9 mouse cellular contexts compared by ENCODE assay signal in genomic region chr11:3294641-3295040, GRCm38 (mm10). TPM values are rescaled to one million over a fixed set of nuclear protein-coding genes. Genes with fewer than 3 reads are reported as not detected.
A peak's percentile ranks its signal among the peaks of the same experiment; 100 is the strongest.
DNase-seq lines count a peak whose midpoint lies in the region; ATAC-seq and TF ChIP-seq lines count a peak whose summit lies in the region.
"Had no signal": no experiment of that assay in that cellular context is flagged by ENCODE, and none has a peak within 500 bp of the region (broad histone marks: within the 10 kb centered on the region; RNA-seq: fewer than 3 reads in every experiment).

No protein-coding gene starts in this region.

- TF ChIP-seq EP300 in heart, adult 2 months (IDR thresholded peaks at IDR 0.05; ENCODE audit: insufficient read depth, low read depth, low read length), result no peak

- 0 out of 2 replicates have a peak overlapping the region, but pooled peaks have one; percentile 77 for H3K4me3 ChIP-seq in heart, embryonic 15.5 days
- no peak overlapping the region for H3K4me3 ChIP-seq in heart, adult 2 months
- 0 out of 2 replicates have a peak overlapping the region, but pooled peaks have one; percentile 9 for H3K4me3 ChIP-seq in embryonic facial prominence, embryonic 13.5 days
- peak overlapping the region; percentile 90; the same call in 1 of the 2 replicates for H3K4me3 ChIP-seq in hindbrain, embryonic 15.5 days
- peak overlapping the region; percentile 50 for H3K4me3 ChIP-seq in midbrain, embryonic 15.5 days

- no peaks in the 10 kb centered on the region for H3K27me3 ChIP-seq in heart, embryonic 15.5 days
- H3K27me3 ChIP-seq in heart, adult 2 months (ENCODE audit: control insufficient read depth, insufficient read depth, low read length), result no peaks in the 10 kb centered on the region
- H3K27me3 ChIP-seq in embryonic facial prominence, embryonic 13.5 days, result no peaks in the 10 kb centered on the region
- H3K27me3 ChIP-seq in hindbrain, embryonic 15.5 days, result no peaks in the 10 kb centered on the region
- H3K27me3 ChIP-seq in midbrain, embryonic 15.5 days (replicated peaks), result no peaks in the 10 kb centered on the region

- 95% methylated on average over 2 of the region's 2 CpGs for WGBS in heart, embryonic 15.5 days
- 97% methylated on average over 2 of the region's 2 CpGs for WGBS in heart, adult 2 months
- 94% methylated on average over 2 of the region's 2 CpGs for WGBS in embryonic facial prominence, embryonic 13.5 days
- WGBS in hindbrain, embryonic 15.5 days, result 86% methylated on average over 2 of the region's 2 CpGs
- WGBS in midbrain, embryonic 15.5 days, result 84% methylated on average over 2 of the region's 2 CpGs

- no peak overlapping the region for H3K27ac ChIP-seq in heart, embryonic 15.5 days
- H3K27ac ChIP-seq in heart, adult 2 months, result no peak overlapping the region
- no peak overlapping the region for H3K27ac ChIP-seq in embryonic facial prominence, embryonic 13.5 days
- H3K27ac ChIP-seq in hindbrain, embryonic 15.5 days (replicated peaks), result no peak overlapping the region
- H3K27ac ChIP-seq in midbrain, embryonic 15.5 days, result no peak overlapping the region
- H3K27ac ChIP-seq: macrophage had no signal

- DNase-seq in heart, adult 2 months, result no peak
- no peak for DNase-seq in frontal cortex, postnatal 36 days (ENCODE audit: low spot score in 2 of 2)
- no peak for DNase-seq in gastrocnemius, postnatal 4 days (ENCODE audit: low spot score in 2 of 2)
- no peak for DNase-seq in urinary bladder, postnatal 10 days (ENCODE audit: low spot score)

- intact Hi-C loops in heart, adult 2 months (cut with DNase I), result loop anchor here (5.0 kb wide), 2 partner anchors 92 to 113 kb away; partner anchors contain the start of genes Eif4enif1 and Limk2

- 0 out of 2 replicates have a peak, but pooled peaks cover 2% of the 10 kb centered on the region for H3K79me2 ChIP-seq in heart, adult 2 months (replicated peaks; ENCODE audit: control insufficient read depth, insufficient read depth, low read length)

- no peaks in the 10 kb centered on the region for H3K9me3 ChIP-seq in heart, embryonic 15.5 days (replicated peaks)
- no peaks in the 10 kb centered on the region for H3K9me3 ChIP-seq in embryonic facial prominence, embryonic 13.5 days
- no peaks in the 10 kb centered on the region for H3K9me3 ChIP-seq in hindbrain, embryonic 15.5 days
- H3K9me3 ChIP-seq in midbrain, embryonic 15.5 days, result no peaks in the 10 kb centered on the region

- H3K36me3 ChIP-seq in heart, embryonic 15.5 days, result peaks cover 44% of the 10 kb centered on the region
- no peaks in the 10 kb centered on the region; the same call in 1 of the 2 replicates for H3K36me3 ChIP-seq in heart, adult 2 months (ENCODE audit: control insufficient read depth, insufficient read depth, low read length)
- H3K36me3 ChIP-seq in embryonic facial prominence, embryonic 13.5 days, result peaks cover 71% of the 10 kb centered on the region
- peaks cover 54% of the 10 kb centered on the region for H3K36me3 ChIP-seq in hindbrain, embryonic 15.5 days
- H3K36me3 ChIP-seq in midbrain, embryonic 15.5 days (replicated peaks), result peaks cover 33% of the 10 kb centered on the region

- peaks cover 50% of the 10 kb centered on the region for H3K4me1 ChIP-seq in heart, embryonic 15.5 days (replicated peaks)
- H3K4me1 ChIP-seq in heart, adult 2 months (ENCODE audit: control insufficient read depth, insufficient read depth, low read length), result peaks cover 9% of the 10 kb centered on the region
- peaks cover 50% of the 10 kb centered on the region for H3K4me1 ChIP-seq in embryonic facial prominence, embryonic 13.5 days
- H3K4me1 ChIP-seq in hindbrain, embryonic 15.5 days (replicated peaks), result peaks cover 67% of the 10 kb centered on the region
- peaks cover 56% of the 10 kb centered on the region for H3K4me1 ChIP-seq in midbrain, embryonic 15.5 days

- H3K9ac ChIP-seq in heart, embryonic 15.5 days, result no peak overlapping the region
- H3K9ac ChIP-seq in heart, adult 2 months (ENCODE audit: low read depth, low read length), result no peak overlapping the region
- H3K9ac ChIP-seq in embryonic facial prominence, embryonic 13.5 days, result peak overlapping the region; percentile 99; the same call in 1 of the 2 replicates
- H3K9ac ChIP-seq in hindbrain, embryonic 15.5 days, result 0 out of 2 replicates have a peak overlapping the region, but pooled peaks have one; percentile 10
- H3K9ac ChIP-seq in midbrain, embryonic 15.5 days, result peak overlapping the region; percentile 55; the same call in 1 of the 2 replicates

- ATAC-seq in heart, embryonic 15.5 days (replicated peaks; ENCODE audit: insufficient number of reproducible peaks, insufficient read depth, low FRiP score, low read depth), result no peak
- no peak for ATAC-seq in embryonic facial prominence, embryonic 13.5 days (ENCODE audit: insufficient number of reproducible peaks, insufficient read depth, low FRiP score, low TSS enrichment, low read depth)
- no peak for ATAC-seq in hindbrain, embryonic 15.5 days (ENCODE audit: low FRiP score, low read depth)
- ATAC-seq in midbrain, embryonic 15.5 days (replicated peaks), result no peak

- no peak for TF ChIP-seq CTCF in heart, adult 2 months (IDR thresholded peaks at IDR 0.05)

- H3K4me2 ChIP-seq in heart, embryonic 15.5 days, result no peak overlapping the region
- H3K4me2 ChIP-seq in embryonic facial prominence, embryonic 13.5 days, result peak overlapping the region; percentile 99
- H3K4me2 ChIP-seq in hindbrain, embryonic 15.5 days, result peak overlapping the region; percentile 98
- peak overlapping the region; percentile 85 for H3K4me2 ChIP-seq in midbrain, embryonic 15.5 days

- TF ChIP-seq POLR2A in heart, adult 2 months (IDR thresholded peaks at IDR 0.05; ENCODE audit: insufficient read depth, low read depth, low read length), result no peak

RNA-seq across cellular contexts. Expression of gene Patz1, which starts 6.0 kb away (rescaled TPM):
- polyA plus RNA-seq in heart, embryonic 15.5 days (2015; fragmentation: Nextera tagmentation; extraction: Ambion mirVana), result 20.0 and 32.0 TPM in 2 replicates
- total RNA-seq in heart, adult 2 months (2021), result 10 to 100 TPM; 19.4 to 30.8 TPM
- polyA plus RNA-seq in heart, adult 2 months (2012; rRNA removed), result 16.3 and 19.9 TPM in 2 replicates
- 52.0 and 52.7 TPM in 2 replicates for polyA plus RNA-seq in embryonic facial prominence, embryonic 13.5 days (2015; fragmentation: Nextera tagmentation; extraction: Ambion mirVana)
- 51.9 and 54.3 TPM in 2 replicates for polyA plus RNA-seq in hindbrain, embryonic 15.5 days (2015; fragmentation: Nextera tagmentation; extraction: Ambion mirVana)
- polyA plus RNA-seq in midbrain, embryonic 15.5 days (2015; fragmentation: Nextera tagmentation; extraction: Ambion mirVana), result 60.9 and 63.2 TPM in 2 replicates
- 10 to 100 TPM; 31.8 to 31.9 TPM for total RNA-seq in gastrocnemius, postnatal 4 days (2021)

RNA-seq across cellular contexts. Expression of gene Drg1, which starts 28.4 kb away (rescaled TPM):
- 142 and 159 TPM in 2 replicates for polyA plus RNA-seq in heart, embryonic 15.5 days (2015; fragmentation: Nextera tagmentation; extraction: Ambion mirVana)
- total RNA-seq in heart, adult 2 months (2021), result 10 to 100 TPM; 59.0 to 61.7 TPM
- polyA plus RNA-seq in heart, adult 2 months (2012; rRNA removed), result 19.9 and 38.5 TPM in 2 replicates
- polyA plus RNA-seq in embryonic facial prominence, embryonic 13.5 days (2015; fragmentation: Nextera tagmentation; extraction: Ambion mirVana), result 214 and 250 TPM in 2 replicates
- polyA plus RNA-seq in hindbrain, embryonic 15.5 days (2015; fragmentation: Nextera tagmentation; extraction: Ambion mirVana), result 205 and 207 TPM in 2 replicates
- polyA plus RNA-seq in midbrain, embryonic 15.5 days (2015; fragmentation: Nextera tagmentation; extraction: Ambion mirVana), result 215 and 221 TPM in 2 replicates
- 10 to 100 TPM; 63.9 to 64.1 TPM for total RNA-seq in gastrocnemius, postnatal 4 days (2021)

RNA-seq across cellular contexts. Expression of gene Pik3ip1, which starts 35.6 kb away (rescaled TPM):
- polyA plus RNA-seq in heart, embryonic 15.5 days (2015; fragmentation: Nextera tagmentation; extraction: Ambion mirVana), result 35.1 and 36.1 TPM in 2 replicates
- 10 to 100 TPM; 29.4 to 36.4 TPM for total RNA-seq in heart, adult 2 months (2021)
- polyA plus RNA-seq in heart, adult 2 months (2012; rRNA removed), result 29.5 and 36.2 TPM in 2 replicates
- 12.8 and 14.6 TPM in 2 replicates for polyA plus RNA-seq in embryonic facial prominence, embryonic 13.5 days (2015; fragmentation: Nextera tagmentation; extraction: Ambion mirVana)
- 26.1 and 26.3 TPM in 2 replicates for polyA plus RNA-seq in hindbrain, embryonic 15.5 days (2015; fragmentation: Nextera tagmentation; extraction: Ambion mirVana)
- 26.5 and 26.6 TPM in 2 replicates for polyA plus RNA-seq in midbrain, embryonic 15.5 days (2015; fragmentation: Nextera tagmentation; extraction: Ambion mirVana)
- total RNA-seq in gastrocnemius, postnatal 4 days (2021), result 10 to 100 TPM; 14.9 to 18.2 TPM

Comparison
In these comparisons a context has a peak if more than half of its experiments do, and no peak if none do; other contexts are left out.
1. H3K9ac ChIP-seq: peak in embryonic facial prominence, embryonic 13.5 days (single experiment), hindbrain, embryonic 15.5 days (single experiment) and midbrain, embryonic 15.5 days (single experiment); none in heart, embryonic 15.5 days (single experiment) and heart, adult 2 months (single experiment).